Comparison of ENCODE assay signal across 14 mouse cellular contexts in genomic region chr2:61651206-61651605, GRCm38 (mm10).
"Had no signal": no experiment of that assay in that cellular context is flagged by ENCODE, and none has a peak within 500 bp of the region (broad histone marks: within the 10 kb centered on the region; RNA-seq: fewer than 3 reads in every experiment).

No protein-coding gene starts in this region.

- H3K27ac ChIP-seq: midbrain, embryonic 10.5 days; midbrain, embryonic 12.5 days; neural tube, embryonic 12.5 days; stomach, embryonic 15.5 days; stomach, postnatal 0 days had no signal

- H3K9ac ChIP-seq: lung, embryonic 14.5 days; midbrain, embryonic 12.5 days; neural tube, embryonic 12.5 days; stomach, embryonic 15.5 days had no signal

- H3K36me3 ChIP-seq: midbrain, embryonic 12.5 days had no signal

- H3K4me3 ChIP-seq: midbrain, embryonic 10.5 days; midbrain, embryonic 12.5 days; neural tube, embryonic 12.5 days; stomach, embryonic 15.5 days had no signal

- DNase-seq: lung, adult 18-20 months; lung, embryonic 14.5 days; lung, postnatal 10 days; lung, postnatal 4 days; midbrain, embryonic 14.5 days; right cerebral cortex, postnatal 14 days; thymus, adult 2 months; thymus, postnatal 25 days; thymus, postnatal 4 days had no signal

- H3K9me3 ChIP-seq: midbrain, embryonic 10.5 days; midbrain, embryonic 12.5 days; neural tube, embryonic 12.5 days; stomach, embryonic 15.5 days had no signal

- H3K4me2 ChIP-seq: lung, embryonic 14.5 days; midbrain, embryonic 12.5 days; neural tube, embryonic 12.5 days; stomach, embryonic 15.5 days had no signal

- H3K27me3 ChIP-seq: midbrain, embryonic 12.5 days; neural tube, embryonic 12.5 days; stomach, embryonic 15.5 days had no signal
